Mouse (Mus musculus) forebrain, embryonic 10.5 days (tissue): ENCODE measurements at regions not wholly inside any gene's neighbourhood (a gene's known extent, or its start where the extent isn't known, plus 50 kb on each side); places are given as distances from the start of the nearest gene placed in this dataset. TPM values are rescaled to one million over a fixed set of nuclear protein-coding genes. Genes with fewer than 3 reads are reported as not detected.
A peak's percentile ranks its signal among the peaks of the same experiment; 100 is the strongest.

ENCODE experiments used
- DNase-seq: peaks from one replicate; pipeline ENCODE4 v3.0.0-alpha.2; 2017; ENCODE audit warnings: low spot score; ENCODE audit errors: extremely low spot score
- H3K27ac ChIP-seq: fragments of 300-500 bp; sonication (generic); 2 replicates; pipeline ENCODE4 v1.5.1; 2016; ENCODE audit warnings: mild to moderate bottlenecking
- H3K27me3 ChIP-seq: fragments of 300-500 bp; sonication (generic); 2 replicates; pipeline ENCODE4 v1.6.1; 2016; ENCODE audit warnings: mild to moderate bottlenecking; ENCODE audit not compliant: poor library complexity, severe bottlenecking
- H3K36me3 ChIP-seq: fragments of 300-500 bp; sonication (generic); replicated peaks from 2 replicates; pipeline ENCODE4 v1.6.1; 2016; ENCODE audit warnings: mild to moderate bottlenecking, moderate library complexity
- H3K4me1 ChIP-seq: fragments of 300-500 bp; sonication (generic); 2 replicates; pipeline ENCODE4 v1.6.1; 2016
- H3K4me3 ChIP-seq: fragments of 300-500 bp; sonication (generic); 2 replicates; pipeline ENCODE4 v1.5.1; 2016; ENCODE audit warnings: mild to moderate bottlenecking, moderate library complexity
- H3K9me3 ChIP-seq: fragments of 300-500 bp; sonication (generic); 2 replicates; pipeline ENCODE4 v1.6.1; 2016; ENCODE audit warnings: mild to moderate bottlenecking, moderate library complexity
- WGBS: fragments of 180-500 bp; shearing (Covaris S2); methylation state at CpG from one replicate; pipeline ENCODE4 v1.1.7; 2016; 5-methylcytosine and 5-hydroxymethylcytosine counted together
- microRNA-seq: library from miRNA; unstranded; fragments of <30 nt; microRNA quantifications from one replicate; pipeline ENCODE4, GENCODE M21; 2017

- WGBS = 24% methylated on average over 3 of the region's 3 CpGs
- H3K27me3 ChIP-seq = no peaks in the 10 kb centered on the region
- DNase-seq = no peak
- H3K4me3 ChIP-seq = no peak overlapping the region
- no peaks in the 10 kb centered on the region for H3K36me3 ChIP-seq
- peaks cover 31% of the 10 kb centered on the region for H3K4me1 ChIP-seq
- H3K9me3 ChIP-seq = no peaks in the 10 kb centered on the region; the same call in 1 of the 2 replicates
- peak overlapping the region; percentile 73 for H3K27ac ChIP-seq
These were observed 77.8 kb upstream of the Zfp64 start for GRCm38 (mm10) chr2:169033181-169033580.

- Histone ChIP-seq H3K4me3 (no peak overlapping the region), H3K27ac (no peak overlapping the region), H3K9me3 (peaks cover 2% of the 10 kb centered on the region; the same call in 1 of the 2 replicates), H3K4me1 (peaks cover 15% of the 10 kb centered on the region), H3K27me3 (no peaks in the 10 kb centered on the region), H3K36me3 (no peaks in the 10 kb centered on the region)
- WGBS = 75% methylated on average over 9 of the region's 9 CpGs
- no peak for DNase-seq
These were observed 73.2 kb upstream of the Zfp64 start for GRCm38 (mm10) chr2:169028531-169029114.

GRCm38 (mm10) chr2:169019037-169019436 is 63.6 kb upstream of the Zfp64 start:
- Histone ChIP-seq H3K27me3 (no peaks in the 10 kb centered on the region), H3K9me3 (peaks cover 5% of the 10 kb centered on the region; the same call in 1 of the 2 replicates), H3K4me1 (no peaks in the 10 kb centered on the region), H3K36me3 (no peaks in the 10 kb centered on the region), H3K27ac (no peak overlapping the region), H3K4me3 (no peak overlapping the region)
- 80% methylated on average over 3 of the region's 3 CpGs for WGBS
- no peak for DNase-seq

- Histone ChIP-seq H3K27me3 (no peaks in the 10 kb centered on the region), H3K4me3 (no peak overlapping the region), H3K36me3 (no peaks in the 10 kb centered on the region), H3K9me3 (peaks cover under 1% of the 10 kb centered on the region; the same call in 1 of the 2 replicates), H3K4me1 (peaks cover 14% of the 10 kb centered on the region), H3K27ac (peak overlapping the region; percentile 63)
- no peak for DNase-seq
- 60% methylated on average over 9 of the region's 9 CpGs for WGBS
These were observed 54.9 kb upstream of the Zfp64 start for GRCm38 (mm10) chr2:169010271-169010670.

GRCm38 (mm10) chr2:169008756-169009155 is 53.4 kb upstream of the Zfp64 start:
- Histone ChIP-seq H3K27me3 (no peaks in the 10 kb centered on the region), H3K36me3 (no peaks in the 10 kb centered on the region), H3K9me3 (no peaks in the 10 kb centered on the region), H3K4me3 (no peak overlapping the region), H3K4me1 (peaks cover 14% of the 10 kb centered on the region), H3K27ac (no peak overlapping the region)
- no peak for DNase-seq
- 91% methylated on average over 20 of the region's 20 CpGs for WGBS

GRCm38 (mm10) chr2:169008333-169008732 is 52.9 kb upstream of the Zfp64 start:
- H3K4me1 ChIP-seq = peaks cover 14% of the 10 kb centered on the region
- H3K27me3 ChIP-seq = no peaks in the 10 kb centered on the region
- H3K4me3 ChIP-seq = no peak overlapping the region
- no peaks in the 10 kb centered on the region for H3K9me3 ChIP-seq
- DNase-seq = no peak
- WGBS = 87% methylated on average over 9 of the region's 9 CpGs
- H3K36me3 ChIP-seq = no peaks in the 10 kb centered on the region
- no peak overlapping the region for H3K27ac ChIP-seq

- 89% methylated on average over 10 of the region's 10 CpGs for WGBS
- H3K27me3 ChIP-seq = no peaks in the 10 kb centered on the region
These were observed 51.2 kb upstream of the Zfp64 start for GRCm38 (mm10) chr2:169006549-169006948.

DNA sequence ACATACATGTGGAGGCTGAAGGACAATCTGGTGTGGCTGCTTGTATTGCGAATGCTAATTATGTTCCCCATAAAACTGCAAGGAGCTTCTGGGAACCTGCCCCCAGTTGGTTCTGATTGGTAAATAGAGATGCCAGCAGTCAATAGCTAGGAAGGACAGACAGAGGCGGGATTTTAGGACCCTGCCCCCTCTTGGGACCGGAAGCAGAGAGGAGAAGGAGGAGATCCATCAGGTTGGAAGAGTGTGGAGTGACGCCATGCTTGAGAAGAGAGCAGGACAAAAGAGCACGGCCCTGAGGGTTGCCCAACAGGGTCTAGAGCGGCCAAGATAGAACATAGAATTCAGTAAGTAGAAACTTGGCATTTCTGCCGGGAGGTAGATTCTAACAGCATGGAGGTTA is 50.4 kb upstream of the Zfp64 start:
- WGBS = 94% methylated on average over 7 of the region's 7 CpGs
- no peak overlapping the region for H3K27ac ChIP-seq
- no peak overlapping the region for H3K4me3 ChIP-seq
- no peaks in the 10 kb centered on the region for H3K9me3 ChIP-seq
- no peaks in the 10 kb centered on the region for H3K36me3 ChIP-seq
- H3K4me1 ChIP-seq = peaks cover 14% of the 10 kb centered on the region
- H3K27me3 ChIP-seq = no peaks in the 10 kb centered on the region
- no peak for DNase-seq

More at GRCm38 (mm10) chr2:169006549-169006948, 51.2 kb upstream of the Zfp64 start:
- Histone ChIP-seq H3K36me3 (no peaks in the 10 kb centered on the region), H3K27ac (no peak overlapping the region), H3K4me1 (peaks cover 14% of the 10 kb centered on the region), H3K9me3 (no peaks in the 10 kb centered on the region), H3K4me3 (no peak overlapping the region)
- DNase-seq = no peak

Small RNAs in the stretch of these regions (microRNA-seq; reads per million reads assigned to microRNA genes)
- not detected for gene Gm26469
